11 mouse cellular contexts compared by ENCODE assay signal in genomic region chr13:48841905-48842592, GRCm38 (mm10). TPM values are rescaled to one million over a fixed set of nuclear protein-coding genes. Genes with fewer than 3 reads are reported as not detected.
DNase-seq lines count a peak whose midpoint lies in the region; ATAC-seq and TF ChIP-seq lines count a peak whose summit lies in the region.
"Had no signal": no experiment of that assay in that cellular context is flagged by ENCODE, and none has a peak within 500 bp of the region (broad histone marks: within the 10 kb centered on the region; RNA-seq: fewer than 3 reads in every experiment).

No protein-coding gene starts in this region.

- H3K27me3 ChIP-seq in spleen, adult 2 months (ENCODE audit: control insufficient read depth, insufficient read depth, low read length) = no peaks in the 10 kb centered on the region
- no peaks in the 10 kb centered on the region for H3K27me3 ChIP-seq in intestine, embryonic 14.5 days (replicated peaks; ENCODE audit: control insufficient read depth, insufficient read depth, low read length)
- no peaks in the 10 kb centered on the region for H3K27me3 ChIP-seq in splenic B cell, adult 2 months (ENCODE audit: control insufficient read depth, insufficient read depth, low read length, poor library complexity, severe bottlenecking)

- 0 out of 2 replicates have a peak, but pooled peaks have one; percentile 12 for ATAC-seq in intestine, embryonic 14.5 days (replicated peaks; ENCODE audit: low FRiP score, low TSS enrichment, low read depth)

- 0 out of 2 replicates have a peak overlapping the region, but pooled peaks have one; percentile 1 for H3K27ac ChIP-seq in spleen, adult 2 months (ENCODE audit: insufficient read depth, low read length)
- no peak overlapping the region for H3K27ac ChIP-seq in intestine, embryonic 14.5 days (ENCODE audit: low read depth)

- TF ChIP-seq CTCF in spleen, adult 2 months (IDR thresholded peaks at IDR 0.05; ENCODE audit: extremely low read depth, insufficient read depth, insufficient read length, insufficient replicate concordance) = no peak

- H3K4me3 ChIP-seq in spleen, adult 2 months (ENCODE audit: extremely low read depth, insufficient read depth, insufficient read length) = no peak overlapping the region
- no peak overlapping the region for H3K4me3 ChIP-seq in intestine, embryonic 14.5 days (ENCODE audit: low read depth, low read length)
- H3K4me3 ChIP-seq: erythroblast, embryonic 14.5 days had no signal

- no peak overlapping the region for H3K9ac ChIP-seq in intestine, embryonic 14.5 days (ENCODE audit: low read length)

- H3K4me2 ChIP-seq in intestine, embryonic 14.5 days (ENCODE audit: low read length) = no peak overlapping the region

- H3K36me3 ChIP-seq in spleen, adult 2 months (ENCODE audit: control insufficient read depth, insufficient read depth, low read length) = no peaks in the 10 kb centered on the region
- H3K36me3 ChIP-seq in intestine, embryonic 14.5 days (ENCODE audit: control insufficient read depth, insufficient read depth, low read length) = no peaks in the 10 kb centered on the region
- H3K36me3 ChIP-seq in splenic B cell, adult 2 months (ENCODE audit: control insufficient read depth, insufficient read depth, low read length, poor library complexity, severe bottlenecking) = no peaks in the 10 kb centered on the region

- no peak for DNase-seq in spleen, adult 2 months (ENCODE audit: low read depth in 1 of 2, low spot score in 2 of 2)
- DNase-seq in spleen, postnatal 4 days (ENCODE audit: low spot score in 2 of 2) = no peak
- DNase-seq in R1 (ENCODE audit: low read depth, low spot score) = peak; percentile 28
- no peak for DNase-seq in intestine, embryonic 14.5 days (ENCODE audit: low spot score)
- DNase-seq in splenic B cell, adult 2 months (ENCODE audit: low read depth, low spot score) = peak; percentile 69
- no peak for DNase-seq in embryo, embryonic 11 days
- DNase-seq in heart, adult 9 months (ENCODE audit: low spot score in 2 of 2) = no peak
- DNase-seq: cerebellum, postnatal 36 days; kidney, postnatal 4 days; left cerebral cortex, postnatal 4 days had no signal

- no peaks in the 10 kb centered on the region for H3K9me3 ChIP-seq in intestine, embryonic 14.5 days (ENCODE audit: control insufficient read depth, low read length)

- peaks cover 17% of the 10 kb centered on the region; the same call in 1 of the 2 replicates for H3K4me1 ChIP-seq in spleen, adult 2 months (ENCODE audit: control insufficient read depth, insufficient read depth, insufficient read length)
- no peaks in the 10 kb centered on the region for H3K4me1 ChIP-seq in intestine, embryonic 14.5 days (replicated peaks; ENCODE audit: control insufficient read depth, insufficient read depth, low read length)

- WGBS in spleen, adult 2 months = 32% methylated on average over 5 of the region's 5 CpGs
- 75% methylated on average over 5 of the region's 5 CpGs for WGBS in intestine, embryonic 14.5 days

- no peak for TF ChIP-seq POLR2A in spleen, adult 2 months (IDR thresholded peaks at IDR 0.05; ENCODE audit: low read depth, low read length)

RNA-seq across cellular contexts. Expression of gene Phf2, which starts 28.9 kb away (rescaled TPM):
- polyA plus RNA-seq in spleen, adult 2 months (2012; rRNA removed) = 16.4 and 18.6 TPM in 2 replicates
- 9.9 TPM in 2 replicates for polyA plus RNA-seq in intestine, embryonic 14.5 days (2014; fragmentation: Nextera tagmentation; extraction: Ambion mirVana)

Comparison
In these comparisons a context has a peak if more than half of its experiments do, and no peak if none do; other contexts are left out.
1. DNase-seq: peak in R1 (single experiment) and splenic B cell, adult 2 months (single experiment); none in spleen, adult 2 months (0 of 2), spleen, postnatal 4 days (0 of 2), intestine, embryonic 14.5 days (single experiment), embryo, embryonic 11 days (single experiment) and heart, adult 9 months (0 of 2).